Mouse (Mus musculus): Measurements from ENCODE around the gene C530008M17Rik.

The C530008M17Rik gene

GRCm38 (mm10) chr5:76634012-76634411, 22.3 kb upstream of the C530008M17Rik start:
- H3K36me3 ChIP-seq (ENCODE audit: insufficient read depth, low read length), result peaks cover 54% of the 10 kb centered on the region
- no peaks in the 10 kb centered on the region for H3K4me1 ChIP-seq (replicated peaks; ENCODE audit: low read depth, low read length)
- H3K9me3 ChIP-seq (ENCODE audit: low read length), result no peaks in the 10 kb centered on the region
- no peak overlapping the region for H3K4me3 ChIP-seq (replicated peaks; ENCODE audit: low read length)
- TF ChIP-seq CTCF (conservative IDR thresholded peaks at IDR 0.05; ENCODE audit: low read length), result no peak
- TF ChIP-seq NANOG (IDR thresholded peaks at IDR 0.05; ENCODE audit: borderline replicate concordance, low read length), result no peak
- no peak for TF ChIP-seq POU5F1 (IDR thresholded peaks at IDR 0.05; ENCODE audit: borderline replicate concordance, low read length)
- no peaks in the 10 kb centered on the region for H3K27me3 ChIP-seq (ENCODE audit: insufficient read depth, low read length)

GRCm38 (mm10) chr5:76635592-76635991, 20.7 kb upstream of the C530008M17Rik start:
- no peaks in the 10 kb centered on the region for H3K27me3 ChIP-seq (ENCODE audit: insufficient read depth, low read length)
- no peaks in the 10 kb centered on the region for H3K4me1 ChIP-seq (replicated peaks; ENCODE audit: low read depth, low read length)
- no peak overlapping the region for H3K4me3 ChIP-seq (replicated peaks; ENCODE audit: low read length)
- H3K36me3 ChIP-seq (ENCODE audit: insufficient read depth, low read length), result peaks cover 62% of the 10 kb centered on the region
- TF ChIP-seq CTCF (conservative IDR thresholded peaks at IDR 0.05; ENCODE audit: low read length) (no peak), POU5F1 (IDR thresholded peaks at IDR 0.05; ENCODE audit: borderline replicate concordance, low read length) (no peak), NANOG (IDR thresholded peaks at IDR 0.05; ENCODE audit: borderline replicate concordance, low read length) (no peak)
- H3K9me3 ChIP-seq (ENCODE audit: low read length), result no peaks in the 10 kb centered on the region

- peaks cover 47% of the 10 kb centered on the region for H3K36me3 ChIP-seq (ENCODE audit: insufficient read depth, low read length)
- H3K4me3 ChIP-seq (replicated peaks; ENCODE audit: low read length), result no peak overlapping the region
- no peak for TF ChIP-seq NANOG (IDR thresholded peaks at IDR 0.05; ENCODE audit: borderline replicate concordance, low read length)
- TF ChIP-seq POU5F1 (IDR thresholded peaks at IDR 0.05; ENCODE audit: borderline replicate concordance, low read length), result no peak
- TF ChIP-seq CTCF (conservative IDR thresholded peaks at IDR 0.05; ENCODE audit: low read length), result no peak
- no peaks in the 10 kb centered on the region for H3K27me3 ChIP-seq (ENCODE audit: insufficient read depth, low read length)
- H3K4me1 ChIP-seq (replicated peaks; ENCODE audit: low read depth, low read length), result 0 out of 2 replicates have a peak, but pooled peaks cover 5% of the 10 kb centered on the region
- H3K9me3 ChIP-seq (ENCODE audit: low read length), result no peaks in the 10 kb centered on the region
Measured at GRCm38 (mm10) chr5:76642076-76642475, 14.2 kb upstream of the C530008M17Rik start.

GRCm38 (mm10) chr5:76644234-76644633, 12.1 kb upstream of the C530008M17Rik start:
- H3K27me3 ChIP-seq (ENCODE audit: insufficient read depth, low read length), result no peaks in the 10 kb centered on the region
- no peak overlapping the region for H3K4me3 ChIP-seq (replicated peaks; ENCODE audit: low read length)
- TF ChIP-seq CTCF (conservative IDR thresholded peaks at IDR 0.05; ENCODE audit: low read length) (no peak), NANOG (IDR thresholded peaks at IDR 0.05; ENCODE audit: borderline replicate concordance, low read length) (no peak), POU5F1 (IDR thresholded peaks at IDR 0.05; ENCODE audit: borderline replicate concordance, low read length) (no peak)
- H3K36me3 ChIP-seq (ENCODE audit: insufficient read depth, low read length), result peaks cover 33% of the 10 kb centered on the region
- no peaks in the 10 kb centered on the region for H3K9me3 ChIP-seq (ENCODE audit: low read length)
- 0 out of 2 replicates have a peak, but pooled peaks cover 5% of the 10 kb centered on the region for H3K4me1 ChIP-seq (replicated peaks; ENCODE audit: low read depth, low read length)

DNA sequence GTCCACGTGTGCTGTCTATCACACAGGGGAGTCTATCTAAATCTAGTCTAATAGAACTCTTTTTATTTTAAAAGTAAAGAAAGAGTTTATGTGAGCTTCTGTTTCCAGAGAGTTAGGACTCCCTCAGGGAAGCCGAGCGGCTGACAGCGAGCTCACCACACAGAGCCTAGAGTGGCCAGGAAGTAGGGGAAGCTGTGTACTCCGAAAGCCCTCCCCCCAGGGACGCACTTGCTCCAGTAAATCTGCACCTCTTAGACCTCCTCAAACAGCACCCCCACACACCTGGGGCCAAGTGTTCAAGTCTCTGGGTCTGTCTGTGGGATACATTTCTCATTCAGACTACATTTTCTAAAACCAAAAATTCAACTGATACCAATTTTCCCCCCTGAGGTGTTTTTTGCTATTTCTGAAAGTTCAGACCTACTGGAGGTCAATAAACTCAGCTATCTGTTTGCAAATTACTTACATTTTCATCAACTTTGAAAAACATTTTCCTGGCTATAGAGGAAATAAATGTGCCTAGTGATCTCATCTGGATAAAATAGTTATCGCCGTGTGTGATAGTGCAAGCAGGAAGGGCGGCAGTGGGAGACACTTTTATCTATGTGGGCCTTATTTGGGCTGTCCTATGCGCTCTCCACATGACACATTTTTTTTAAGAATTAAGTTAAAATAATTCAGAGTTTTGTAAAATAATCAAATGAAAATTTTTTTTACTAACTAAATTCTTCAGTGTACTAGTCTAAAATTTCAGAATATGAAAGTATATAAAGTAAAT, 11.0 kb upstream of the C530008M17Rik start:
- H3K36me3 ChIP-seq (ENCODE audit: insufficient read depth, low read length), result peaks cover 25% of the 10 kb centered on the region
- H3K9me3 ChIP-seq (ENCODE audit: low read length), result no peaks in the 10 kb centered on the region
- TF ChIP-seq NANOG (IDR thresholded peaks at IDR 0.05; ENCODE audit: borderline replicate concordance, low read length), result no peak
- no peak for TF ChIP-seq POU5F1 (IDR thresholded peaks at IDR 0.05; ENCODE audit: borderline replicate concordance, low read length)
- TF ChIP-seq CTCF (conservative IDR thresholded peaks at IDR 0.05; ENCODE audit: low read length), result no peak

DNA sequence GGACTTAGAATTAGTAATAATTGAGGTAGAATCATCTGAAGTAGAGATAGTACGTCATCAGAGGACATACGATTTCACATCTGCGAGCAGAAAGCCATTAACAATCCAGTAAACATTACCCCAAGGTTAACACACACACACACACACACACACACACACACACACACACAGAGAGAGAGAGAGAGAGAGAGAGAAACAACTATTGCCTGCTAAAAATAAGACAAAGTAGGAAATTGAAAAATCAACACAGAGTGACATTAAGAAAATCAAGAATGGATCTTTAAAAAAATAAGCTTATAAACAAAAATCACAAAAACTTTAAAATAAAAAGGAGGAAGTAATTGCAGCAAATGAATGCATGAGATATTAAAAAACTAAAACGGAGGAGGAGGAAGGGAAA, 6.4 kb upstream of the C530008M17Rik start:
- H3K27me3 ChIP-seq (ENCODE audit: insufficient read depth, low read length), result peaks cover 3% of the 10 kb centered on the region; the same call in 1 of the 2 replicates
- TF ChIP-seq POU5F1 (IDR thresholded peaks at IDR 0.05; ENCODE audit: borderline replicate concordance, low read length) (no peak), NANOG (IDR thresholded peaks at IDR 0.05; ENCODE audit: borderline replicate concordance, low read length) (no peak), CTCF (conservative IDR thresholded peaks at IDR 0.05; ENCODE audit: low read length) (no peak)
- no peaks in the 10 kb centered on the region for H3K4me1 ChIP-seq (replicated peaks; ENCODE audit: low read depth, low read length)
- no peaks in the 10 kb centered on the region for H3K9me3 ChIP-seq (ENCODE audit: low read length)
- no peak overlapping the region for H3K4me3 ChIP-seq (replicated peaks; ENCODE audit: low read length)
- no peaks in the 10 kb centered on the region for H3K36me3 ChIP-seq (ENCODE audit: insufficient read depth, low read length)

More for the DNA sequence above, 11.0 kb upstream of the C530008M17Rik start:
- 0 out of 2 replicates have a peak, but pooled peaks cover 5% of the 10 kb centered on the region for H3K4me1 ChIP-seq (replicated peaks; ENCODE audit: low read depth, low read length)
- no peak overlapping the region for H3K4me3 ChIP-seq (replicated peaks; ENCODE audit: low read length)
- no peaks in the 10 kb centered on the region for H3K27me3 ChIP-seq (ENCODE audit: insufficient read depth, low read length)

DNA sequence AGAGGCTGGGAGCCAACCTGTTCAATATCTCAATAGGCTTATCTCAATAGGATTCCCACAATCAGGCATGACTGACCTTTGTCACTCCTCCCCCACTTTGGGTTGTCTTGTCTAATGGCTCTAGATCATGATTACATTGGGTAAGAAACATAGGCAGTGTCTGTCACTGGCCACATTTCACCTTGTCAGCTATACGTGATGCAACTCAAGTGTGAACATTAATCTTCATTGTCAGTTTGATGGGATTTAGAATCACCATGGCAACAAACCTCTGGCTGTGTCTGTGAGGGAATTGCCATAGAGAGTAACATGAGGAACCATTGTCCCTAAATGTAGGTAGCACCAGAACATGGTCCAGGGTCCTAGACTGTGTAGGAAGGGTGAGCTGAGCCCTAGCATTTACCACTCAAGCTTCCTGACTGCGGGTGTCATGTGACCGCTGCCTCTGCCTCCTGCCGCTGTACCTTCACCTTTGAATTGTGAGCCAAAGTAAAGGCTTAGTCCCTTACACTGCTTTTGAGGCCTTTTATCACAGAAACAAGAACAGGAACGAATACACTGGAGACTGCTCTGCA, 5.1 kb upstream of the C530008M17Rik start:
- H3K4me1 ChIP-seq (replicated peaks; ENCODE audit: low read depth, low read length), result no peaks in the 10 kb centered on the region
- no peaks in the 10 kb centered on the region for H3K36me3 ChIP-seq (ENCODE audit: insufficient read depth, low read length)
- H3K4me3 ChIP-seq (replicated peaks; ENCODE audit: low read length), result no peak overlapping the region
- H3K27me3 ChIP-seq (ENCODE audit: insufficient read depth, low read length), result peaks cover 10% of the 10 kb centered on the region
- TF ChIP-seq POU5F1 (IDR thresholded peaks at IDR 0.05; ENCODE audit: borderline replicate concordance, low read length) (no peak), NANOG (IDR thresholded peaks at IDR 0.05; ENCODE audit: borderline replicate concordance, low read length) (no peak), CTCF (conservative IDR thresholded peaks at IDR 0.05; ENCODE audit: low read length) (no peak)
- H3K9me3 ChIP-seq (ENCODE audit: low read length), result no peaks in the 10 kb centered on the region

GRCm38 (mm10) chr5:76657245-76658083, 1.2 kb downstream of the C530008M17Rik start:
- Histone ChIP-seq H3K27me3 (ENCODE audit: insufficient read depth, low read length) (peaks cover 48% of the 10 kb centered on the region), H3K36me3 (ENCODE audit: insufficient read depth, low read length) (no peaks in the 10 kb centered on the region), H3K9me3 (ENCODE audit: low read length) (no peaks in the 10 kb centered on the region), H3K4me3 (replicated peaks; ENCODE audit: low read length) (peak overlapping the region; percentile 87), H3K4me1 (replicated peaks; ENCODE audit: low read depth, low read length) (0 out of 2 replicates have a peak, but pooled peaks cover 7% of the 10 kb centered on the region)
- no peak for TF ChIP-seq NANOG (IDR thresholded peaks at IDR 0.05; ENCODE audit: borderline replicate concordance, low read length)
- TF ChIP-seq CTCF (conservative IDR thresholded peaks at IDR 0.05; ENCODE audit: low read length), result no peak
- TF ChIP-seq POU5F1 (IDR thresholded peaks at IDR 0.05; ENCODE audit: borderline replicate concordance, low read length), result no peak

Data from E14TG2a.4 (cell line).